Mouse (Mus musculus) erythroblast, embryonic 14.5 days (primary cell): ENCODE results near the gene Slc25a45.

Source experiments
- GATA1 ChIP-seq: IDR thresholded peaks from 2 replicates; pipeline ENCODE4 v1.6.1; 2012; ENCODE audit warnings: low read length, inconsistent platforms, mixed read lengths
- TAL1 ChIP-seq: IDR thresholded peaks from 3 replicates; pipeline ENCODE4 v1.6.1; 2012; ENCODE audit warnings: low read length, inconsistent platforms, mixed read lengths

DNA sequence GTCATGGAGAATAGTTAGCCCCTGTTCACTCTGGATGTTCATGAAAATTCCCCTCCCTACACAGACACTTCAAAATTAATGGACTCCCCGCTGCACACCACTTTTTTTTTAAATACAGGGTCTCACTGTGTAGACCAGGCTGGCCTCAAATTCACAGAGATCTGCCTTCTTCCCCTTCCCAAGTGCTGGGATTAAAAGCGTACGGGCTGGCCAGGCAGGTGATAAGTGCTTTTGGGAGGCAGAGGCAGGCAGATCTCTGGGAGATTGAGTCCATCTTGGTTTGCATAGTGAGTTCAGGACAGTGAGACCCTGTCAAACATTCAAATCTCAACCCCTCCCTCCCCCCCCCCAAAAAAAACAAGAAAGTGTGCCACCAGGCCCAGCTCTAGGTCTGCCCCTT is 45.4 kb downstream of the Slc25a45 start:
- TF ChIP-seq TAL1 (no peak), GATA1 (no peak)
